Mouse (Mus musculus): ENCODE measurements around the gene M1ap. TPM values are rescaled to one million over a fixed set of nuclear protein-coding genes. Genes with fewer than 3 reads are reported as not detected.

M1ap gene
- polyA plus RNA-seq, 1 experiment from 2014 or later: 0.43 TPM

DNA sequence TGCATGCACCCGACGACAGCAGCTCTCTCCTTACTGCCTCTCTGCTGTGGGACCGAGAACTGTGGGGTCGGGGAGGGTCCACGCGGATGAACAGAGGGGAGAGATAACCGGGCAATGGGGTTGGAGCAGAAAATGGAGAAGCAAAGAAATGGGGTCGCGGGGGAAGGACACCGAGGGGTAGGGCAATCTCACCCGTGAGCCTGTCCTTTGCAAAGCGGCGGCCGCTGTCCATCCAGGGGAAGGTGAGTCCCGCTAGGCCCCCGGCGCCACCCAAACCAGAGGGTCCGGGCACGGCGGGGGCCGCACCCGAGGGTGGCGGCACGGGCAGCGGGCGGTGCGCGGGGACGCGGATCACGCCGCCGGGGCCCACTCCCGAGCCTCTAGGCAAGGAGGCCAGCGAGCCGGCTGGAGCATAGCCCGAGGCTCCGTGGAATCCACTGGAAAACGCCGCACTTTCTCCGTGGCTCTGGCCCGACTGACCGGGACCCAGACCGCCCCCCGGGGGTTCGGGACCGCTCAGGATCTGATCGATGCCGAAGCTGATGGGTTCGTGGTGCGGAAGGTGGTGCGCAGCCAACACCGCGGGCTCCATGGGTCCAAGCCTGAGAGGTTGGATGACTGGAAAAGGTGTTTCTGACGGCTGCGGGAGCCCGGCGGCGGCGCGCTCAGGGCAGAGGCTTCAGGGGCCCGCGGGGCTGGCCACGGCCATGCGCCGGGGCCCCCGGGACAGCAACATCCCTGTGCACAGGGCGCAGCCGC is 123.0 kb downstream of the M1ap start:
- H3K4me2 ChIP-seq: peak overlapping the region; percentile 62
- H3K27ac ChIP-seq: no peak overlapping the region
- peaks cover 99% of the 10 kb centered on the region for H3K27me3 ChIP-seq
- no peaks in the 10 kb centered on the region for H3K9me3 ChIP-seq (replicated peaks)
- peak overlapping the region; percentile 41 for H3K4me3 ChIP-seq (replicated peaks)
- H3K9ac ChIP-seq: no peak overlapping the region
- peaks cover 33% of the 10 kb centered on the region for H3K4me1 ChIP-seq
- peak; percentile 37; the same call in 1 of the 2 replicates for ATAC-seq (replicated peaks; ENCODE audit: low FRiP score)
- WGBS: under 1% methylated on average over 62 of the region's 69 CpGs
- no peaks in the 10 kb centered on the region for H3K36me3 ChIP-seq

DNA sequence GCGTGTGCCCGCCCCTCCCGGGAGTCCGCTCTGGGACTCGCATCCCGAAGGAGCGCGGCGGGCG is 123.4 kb downstream of the M1ap start, which contains the start of gene Tlx2:
Gene Tlx2, minus strand, starts transcription at position 47 of the 64 bp plus-strand sequence.
- 1% methylated on average over 10 of the region's 10 CpGs for WGBS
- Histone ChIP-seq H3K4me3 (replicated peaks) (peak within 1 kb of the TSS; percentile 41), H3K27me3 (peaks cover 99% of the 10 kb centered on the region), H3K9ac (no peak within 1 kb of the TSS), H3K36me3 (no peaks in the 10 kb centered on the region), H3K4me1 (peaks cover 33% of the 10 kb centered on the region), H3K27ac (0 out of 2 replicates have a peak within 1 kb of the TSS, but pooled peaks have one; percentile 4), H3K4me2 (peak within 1 kb of the TSS; percentile 62), H3K9me3 (replicated peaks) (no peaks in the 10 kb centered on the region)
- no peak for ATAC-seq (replicated peaks; ENCODE audit: low FRiP score)

DNA sequence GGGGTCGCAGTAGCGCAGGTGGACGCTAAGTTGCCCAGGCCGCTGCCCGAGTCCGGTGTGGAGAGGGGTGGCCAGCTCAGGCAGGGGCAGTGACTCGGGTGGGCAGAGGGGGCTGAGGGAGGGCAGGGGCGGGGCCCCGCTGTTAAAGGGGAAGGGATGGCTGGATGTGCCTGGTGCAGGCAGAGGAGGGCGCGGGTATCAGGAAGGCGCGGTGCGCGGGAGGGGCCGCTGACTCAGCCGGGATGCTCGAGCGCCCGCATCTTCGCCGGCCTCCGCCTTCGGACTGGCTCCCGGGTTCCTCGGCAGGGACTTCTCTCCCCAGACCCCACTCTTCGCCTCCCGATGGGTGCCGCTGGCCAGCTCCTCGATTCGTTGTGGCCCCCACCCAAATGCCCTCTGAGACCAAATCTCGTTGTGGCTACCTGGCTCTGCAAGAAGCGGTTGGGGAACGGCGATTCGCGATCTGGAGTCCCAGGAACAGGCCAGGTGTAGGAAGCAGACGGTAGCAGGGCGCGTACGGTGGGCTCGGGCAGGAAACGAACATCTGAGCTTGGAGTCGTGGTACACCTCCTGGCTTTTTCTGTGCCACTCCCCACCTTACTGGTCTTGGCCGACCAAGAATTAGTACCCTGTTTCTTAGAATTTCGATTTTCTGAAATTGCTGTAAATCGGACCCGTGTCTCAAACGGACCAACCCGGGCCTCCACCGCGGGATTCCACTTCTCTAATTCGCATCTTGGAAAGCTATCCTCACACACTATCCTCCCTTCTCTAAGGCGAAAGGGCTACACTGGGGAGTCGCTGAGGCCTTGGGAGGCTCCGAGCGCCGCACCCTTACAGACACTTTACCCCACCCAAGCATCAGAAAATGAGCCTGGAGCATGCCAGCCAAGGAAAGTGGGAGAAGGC is 123.9 kb downstream of the M1ap start:
- WGBS: under 1% methylated on average over 58 of the region's 58 CpGs
- Histone ChIP-seq H3K9ac (no peak overlapping the region), H3K9me3 (replicated peaks) (no peaks in the 10 kb centered on the region), H3K4me3 (replicated peaks) (peak overlapping the region; percentile 41), H3K27ac (no peak overlapping the region), H3K36me3 (no peaks in the 10 kb centered on the region), H3K4me1 (peaks cover 33% of the 10 kb centered on the region), H3K27me3 (peaks cover 99% of the 10 kb centered on the region), H3K4me2 (peak overlapping the region; percentile 62)
- ATAC-seq (replicated peaks; ENCODE audit: low FRiP score): peak; percentile 37; the same call in 1 of the 2 replicates

DNA sequence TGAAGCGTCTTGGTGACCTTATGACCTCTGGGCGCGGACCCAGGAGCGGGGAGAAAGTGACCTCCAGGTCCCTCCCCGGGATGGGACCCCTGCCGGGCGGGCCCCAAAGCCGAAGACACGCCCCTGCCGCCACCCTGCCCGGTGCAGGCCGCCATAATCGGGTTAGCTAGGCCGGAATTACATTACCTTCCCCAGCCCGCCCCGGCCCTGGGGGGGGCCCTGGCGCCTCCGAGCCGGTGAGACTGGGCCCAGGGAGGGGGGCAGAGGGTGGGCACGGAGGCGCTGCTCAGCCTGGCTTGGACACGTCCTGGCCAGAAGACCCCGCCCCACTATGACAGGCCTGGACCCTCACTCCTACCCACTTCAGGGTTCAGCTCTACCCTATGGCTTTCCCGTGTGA is 124.5 kb downstream of the M1ap start:
- peak overlapping the region; percentile 41 for H3K4me3 ChIP-seq (replicated peaks)
- H3K36me3 ChIP-seq: no peaks in the 10 kb centered on the region
- ATAC-seq (replicated peaks; ENCODE audit: low FRiP score): peak; percentile 23; the same call in 1 of the 2 replicates
- H3K9ac ChIP-seq: no peak overlapping the region
- H3K4me1 ChIP-seq: peaks cover 33% of the 10 kb centered on the region
- H3K27me3 ChIP-seq: peaks cover 99% of the 10 kb centered on the region
- 2% methylated on average over 24 of the region's 24 CpGs for WGBS
- H3K27ac ChIP-seq: 0 out of 2 replicates have a peak overlapping the region, but pooled peaks have one; percentile 4
- H3K4me2 ChIP-seq: peak overlapping the region; percentile 62
- no peaks in the 10 kb centered on the region for H3K9me3 ChIP-seq (replicated peaks)

DNA sequence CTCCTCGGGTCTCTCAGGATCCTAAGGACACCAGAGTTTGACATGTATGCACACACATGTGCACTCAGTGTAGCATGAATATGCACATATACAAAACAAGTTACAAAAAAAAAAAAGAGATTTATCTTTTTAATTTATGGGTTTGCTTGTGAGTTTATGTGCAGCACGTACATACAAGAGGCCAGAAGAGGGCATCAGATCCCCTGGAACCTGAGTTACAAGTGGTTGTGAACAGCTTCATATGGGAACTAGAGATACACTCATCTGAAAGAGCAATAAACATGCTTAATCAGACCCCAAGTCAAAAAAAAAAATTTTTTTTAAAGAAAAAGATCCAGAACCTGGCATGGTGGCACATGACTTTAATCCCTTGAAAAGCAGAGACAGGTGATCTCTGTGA is 128.3 kb downstream of the M1ap start:
- H3K9me3 ChIP-seq (replicated peaks): no peaks in the 10 kb centered on the region
- no peak overlapping the region for H3K27ac ChIP-seq
- H3K36me3 ChIP-seq: peaks cover 4% of the 10 kb centered on the region
- H3K4me1 ChIP-seq: peaks cover 36% of the 10 kb centered on the region
- no peak overlapping the region for H3K9ac ChIP-seq
- H3K27me3 ChIP-seq: peaks cover 72% of the 10 kb centered on the region
- no peak overlapping the region for H3K4me2 ChIP-seq
- no peak for ATAC-seq (replicated peaks; ENCODE audit: low FRiP score)
- 30% methylated on average over 2 of the region's 2 CpGs for WGBS
- H3K4me3 ChIP-seq (replicated peaks): no peak overlapping the region

DNA sequence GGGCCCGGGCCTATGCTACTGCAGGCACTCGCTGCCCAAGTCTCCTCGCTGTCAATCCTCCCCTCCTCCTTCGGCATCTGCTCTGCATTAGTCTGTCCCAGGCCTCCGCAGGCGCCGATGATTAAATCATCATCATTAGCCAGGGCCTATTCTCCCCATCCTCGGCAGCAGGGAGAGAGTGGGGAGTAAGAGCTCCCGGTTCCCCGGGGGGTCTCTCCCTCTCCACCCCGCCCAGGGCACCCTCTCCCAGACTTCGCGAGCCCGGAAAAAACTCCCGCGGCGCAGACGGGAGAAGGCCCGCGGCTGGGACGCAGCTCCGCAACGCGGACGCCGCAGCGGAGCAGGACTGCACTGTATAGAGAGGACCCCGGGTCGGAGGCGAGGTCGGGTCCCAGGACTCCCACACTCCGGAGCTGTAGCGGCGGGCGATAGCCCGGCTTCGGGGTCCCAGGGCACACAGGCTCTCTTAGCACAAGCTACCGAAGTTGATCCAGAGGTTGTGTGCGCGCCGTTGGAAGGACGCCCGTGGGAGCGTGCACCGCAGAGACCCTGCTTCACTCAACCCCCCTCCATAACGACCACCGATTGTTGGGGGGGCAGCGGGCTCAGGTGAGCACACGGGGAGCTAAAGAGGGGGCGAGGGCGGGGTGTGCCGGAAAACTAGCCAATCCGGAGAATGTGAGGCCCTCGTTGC is 131.1 kb downstream of the M1ap start, which contains the start of gene Pcgf1:
Gene Pcgf1, plus strand, starts transcription at position 240 of the 694 bp plus-strand sequence.
- Histone ChIP-seq H3K4me3 (replicated peaks) (peak within 1 kb of the TSS; percentile 68), H3K9me3 (replicated peaks) (no peaks in the 10 kb centered on the region), H3K9ac (peak within 1 kb of the TSS; percentile 77), H3K4me2 (peak within 1 kb of the TSS; percentile 98), H3K36me3 (peaks cover 29% of the 10 kb centered on the region), H3K27ac (peak within 1 kb of the TSS; percentile 92), H3K4me1 (peaks cover 28% of the 10 kb centered on the region), H3K27me3 (peaks cover 48% of the 10 kb centered on the region)
- WGBS: under 1% methylated on average over 53 of the region's 54 CpGs
- peak; percentile 76 for ATAC-seq (replicated peaks; ENCODE audit: low FRiP score)

DNA sequence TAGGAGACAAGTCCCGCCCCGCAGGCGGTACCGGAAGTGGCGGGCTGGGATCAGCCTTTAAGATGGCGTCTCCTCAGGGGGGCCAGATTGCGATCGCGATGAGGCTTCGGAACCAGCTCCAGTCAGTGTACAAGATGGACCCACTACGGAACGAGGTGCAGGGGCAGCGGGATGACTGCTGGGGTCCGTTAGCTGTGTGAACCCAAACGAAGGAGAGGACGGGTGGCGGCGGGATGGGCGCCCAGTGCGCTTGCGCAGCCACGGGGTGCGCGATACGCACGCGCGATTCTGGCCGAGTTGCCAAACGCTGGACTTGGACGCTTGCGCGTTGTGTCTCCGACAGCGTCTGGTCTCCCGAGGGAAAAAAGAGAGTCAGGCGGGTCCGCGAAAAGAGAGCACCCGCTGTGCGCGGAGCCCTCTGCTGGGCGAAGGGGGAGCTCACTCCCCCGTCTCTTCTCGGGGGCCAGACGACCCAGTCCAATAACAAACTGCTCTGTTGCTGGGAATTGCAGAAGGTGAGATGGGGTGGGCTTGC is 131.7 kb downstream of the M1ap start:
- Histone ChIP-seq H3K9ac (peak overlapping the region; percentile 77), H3K27me3 (peaks cover 48% of the 10 kb centered on the region), H3K4me3 (replicated peaks) (peak overlapping the region; percentile 68), H3K27ac (peak overlapping the region; percentile 92), H3K36me3 (peaks cover 29% of the 10 kb centered on the region), H3K4me1 (peaks cover 34% of the 10 kb centered on the region), H3K9me3 (replicated peaks) (no peaks in the 10 kb centered on the region), H3K4me2 (peak overlapping the region; percentile 98)
- WGBS: under 1% methylated on average over 46 of the region's 46 CpGs
- ATAC-seq (replicated peaks; ENCODE audit: low FRiP score): peak; percentile 92

Small RNA genes lying within 50 kb of the gene (microRNA-seq; reads per million reads assigned to microRNA genes)
- not detected for gene Mir7040

Other genes starting within 250 kb of the M1ap start
- gene Pole4, start 241.5 kb upstream of the M1ap start, polyA plus RNA-seq (2015; fragmentation: Nextera tagmentation; extraction: Ambion mirVana): 106 and 113 TPM in 2 replicates
- 19.0 and 19.7 TPM in 2 replicates for gene Hk2, start 172.4 kb upstream of the M1ap start, polyA plus RNA-seq (2015; fragmentation: Nextera tagmentation; extraction: Ambion mirVana)
- 1.3 and 2.1 TPM in 2 replicates for gene Sema4f, start 7.1 kb upstream of the M1ap start, polyA plus RNA-seq (2015; fragmentation: Nextera tagmentation; extraction: Ambion mirVana)
- gene Dok1, start 86.6 kb downstream of the M1ap start, polyA plus RNA-seq (2015; fragmentation: Nextera tagmentation; extraction: Ambion mirVana): 13.7 and 14.7 TPM in 2 replicates
- gene Loxl3, start 87.3 kb downstream of the M1ap start, polyA plus RNA-seq (2015; fragmentation: Nextera tagmentation; extraction: Ambion mirVana): 18.0 and 21.6 TPM in 2 replicates
- 196 and 221 TPM in 2 replicates for gene Aup1, start 107.6 kb downstream of the M1ap start, polyA plus RNA-seq (2015; fragmentation: Nextera tagmentation; extraction: Ambion mirVana)
- gene Htra2, start 108.4 kb downstream of the M1ap start, polyA plus RNA-seq (2015; fragmentation: Nextera tagmentation; extraction: Ambion mirVana): 83.9 and 87.5 TPM in 2 replicates
- gene Dqx1, start 110.9 kb downstream of the M1ap start, polyA plus RNA-seq (2015; fragmentation: Nextera tagmentation; extraction: Ambion mirVana): 3.1 and 4.0 TPM in 2 replicates
- gene Tlx2, start 123.4 kb downstream of the M1ap start, polyA plus RNA-seq (2015; fragmentation: Nextera tagmentation; extraction: Ambion mirVana): 0.69 and 3.6 TPM in 2 replicates
- 36.5 and 37.8 TPM in 2 replicates for gene Pcgf1, start 131.0 kb downstream of the M1ap start, polyA plus RNA-seq (2015; fragmentation: Nextera tagmentation; extraction: Ambion mirVana)
- gene Lbx2, start 139.5 kb downstream of the M1ap start, polyA plus RNA-seq (2015; fragmentation: Nextera tagmentation; extraction: Ambion mirVana): 7.5 and 9.6 TPM in 2 replicates
- gene Ccdc142, start 154.7 kb downstream of the M1ap start, polyA plus RNA-seq (2015; fragmentation: Nextera tagmentation; extraction: Ambion mirVana): 2.7 and 3.3 TPM in 2 replicates
- gene Gm42688, start 154.7 kb downstream of the M1ap start, polyA plus RNA-seq (2015; fragmentation: Nextera tagmentation; extraction: Ambion mirVana): 2.9 and 3.0 TPM in 2 replicates
- gene Mrpl53, start 162.1 kb downstream of the M1ap start, polyA plus RNA-seq (2015; fragmentation: Nextera tagmentation; extraction: Ambion mirVana): 134 and 147 TPM in 2 replicates
- 56.3 and 58.9 TPM in 2 replicates for gene Mogs, start 168.6 kb downstream of the M1ap start, polyA plus RNA-seq (2015; fragmentation: Nextera tagmentation; extraction: Ambion mirVana)
- 132 and 144 TPM in 2 replicates for gene Wbp1, start 174.7 kb downstream of the M1ap start, polyA plus RNA-seq (2015; fragmentation: Nextera tagmentation; extraction: Ambion mirVana)
- gene Ino80b, start 178.5 kb downstream of the M1ap start, polyA plus RNA-seq (2015; fragmentation: Nextera tagmentation; extraction: Ambion mirVana): 15.9 and 17.1 TPM in 2 replicates
- gene Rtkn, start 188.6 kb downstream of the M1ap start, polyA plus RNA-seq (2015; fragmentation: Nextera tagmentation; extraction: Ambion mirVana): 31.5 and 33.7 TPM in 2 replicates
- 6.6 and 8.3 TPM in 2 replicates for gene Wdr54, start 209.5 kb downstream of the M1ap start, polyA plus RNA-seq (2015; fragmentation: Nextera tagmentation; extraction: Ambion mirVana)
- gene 1700003E16Rik, start 209.5 kb downstream of the M1ap start, polyA plus RNA-seq (2015; fragmentation: Nextera tagmentation; extraction: Ambion mirVana): 1.6 and 2.4 TPM in 2 replicates
- 89.2 and 93.9 TPM in 2 replicates for gene Dctn1, start 219.0 kb downstream of the M1ap start, polyA plus RNA-seq (2015; fragmentation: Nextera tagmentation; extraction: Ambion mirVana)

Data from kidney, embryonic 15.5 days (tissue).